ENCODE assay signal across 8 mouse cellular contexts in the genomic region with DNA sequence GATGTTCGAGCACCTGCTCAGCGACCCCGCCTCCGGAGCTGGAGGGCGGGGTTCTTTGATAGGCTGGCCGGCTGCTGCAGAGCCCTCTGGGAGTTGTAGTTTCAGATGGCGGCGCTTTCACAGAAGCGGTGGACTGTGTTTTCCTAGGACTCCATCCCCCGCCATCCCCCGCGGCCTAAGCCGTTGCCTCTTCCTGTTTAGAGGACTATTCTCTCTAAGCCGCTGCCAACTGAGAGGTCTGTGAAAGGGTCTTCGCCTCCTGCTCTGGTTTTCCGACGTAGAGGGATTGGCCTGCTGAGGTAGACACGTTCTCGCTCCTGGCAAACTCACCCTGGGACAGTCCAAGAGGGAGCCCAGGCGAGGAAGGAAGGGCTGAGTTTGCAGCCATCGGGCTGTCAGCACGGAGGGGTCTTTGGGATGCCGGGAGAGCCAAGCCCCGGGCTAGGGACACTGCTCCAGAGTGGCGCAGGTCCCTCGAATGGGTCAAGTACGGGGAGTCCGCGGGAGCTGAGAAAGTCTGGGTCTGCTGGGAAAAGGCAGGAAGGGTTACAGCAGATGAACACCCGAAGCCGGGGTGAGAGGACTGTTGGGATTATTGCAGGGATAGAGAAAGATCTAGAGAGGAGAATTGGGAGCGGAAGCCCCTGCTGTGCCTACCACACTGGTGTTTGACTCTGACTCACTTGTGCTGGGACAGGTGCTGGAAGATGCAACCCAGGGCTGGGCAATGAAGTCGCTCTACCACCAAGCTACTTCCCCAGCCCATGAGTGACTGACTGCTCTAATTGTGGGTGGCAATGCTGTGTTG. TPM values are rescaled to one million over a fixed set of nuclear protein-coding genes. Genes with fewer than 3 reads are reported as not detected.
DNase-seq lines count a peak whose midpoint lies in the region; ATAC-seq lines count a peak whose summit lies in the region.

A gene (plus strand): TSS at position 178 of the 808 bp plus-strand sequence.

- peak within 1 kb of the TSS; percentile 80 for H3K4me3 ChIP-seq in hindbrain, embryonic 13.5 days

- peak within 1 kb of the TSS; percentile 87 for H3K9ac ChIP-seq in hindbrain, embryonic 13.5 days

- peak; percentile 90 for DNase-seq in NIH3T3 (ENCODE audit: low read depth)
- DNase-seq in cerebellum, postnatal 10 days = peak; percentile 97 to 98
- peak; percentile 88 to 90 for DNase-seq in frontal cortex, postnatal 14 days (ENCODE audit: low spot score in 2 of 2)
- DNase-seq in layer of hippocampus, postnatal 25 days (ENCODE audit: extremely low spot score in 1 of 2, low spot score in 1 of 2) = peak; percentile 81 to 82
- peak; percentile 96 for DNase-seq in lung, postnatal 25 days (ENCODE audit: low spot score)
- DNase-seq in retina, embryonic 14.5 days (ENCODE audit: low spot score) = peak; percentile 97
- peak; percentile 94 for DNase-seq in thymus, postnatal 4 days

- H3K4me1 ChIP-seq in hindbrain, embryonic 13.5 days (replicated peaks) = peaks cover 8% of the 10 kb centered on the region

- ATAC-seq in hindbrain, embryonic 13.5 days (ENCODE audit: low FRiP score) = peak; percentile 99

- H3K9me3 ChIP-seq in hindbrain, embryonic 13.5 days = no peaks in the 10 kb centered on the region

- H3K27me3 ChIP-seq in hindbrain, embryonic 13.5 days = no peaks in the 10 kb centered on the region

- peak within 1 kb of the TSS; percentile 88 for H3K4me2 ChIP-seq in hindbrain, embryonic 13.5 days

- H3K27ac ChIP-seq in hindbrain, embryonic 13.5 days = peak within 1 kb of the TSS; percentile 89

- under 1% methylated on average over 33 of the region's 33 CpGs for WGBS in hindbrain, embryonic 13.5 days

- no peaks in the 10 kb centered on the region for H3K36me3 ChIP-seq in hindbrain, embryonic 13.5 days

RNA-seq across cellular contexts. Expression of the gene that starts here (rescaled TPM):
- 26.6 TPM in 2 replicates for polyA plus RNA-seq in hindbrain, embryonic 13.5 days (2015; fragmentation: Nextera tagmentation; extraction: Ambion mirVana)
- total RNA-seq in layer of hippocampus, postnatal 25 days (2021) = 10 to 100 TPM; 20.0 to 28.0 TPM

Comparison
In these comparisons a context has a peak if more than half of its experiments do, and no peak if none do; other contexts are left out.
1. Peak in every context shown above with its lines: DNase-seq, ATAC-seq, H3K4me3 ChIP-seq and H3K27ac ChIP-seq.